Mouse (Mus musculus): ENCODE data around the gene Tmem59l. TPM values are rescaled to one million over a fixed set of nuclear protein-coding genes. Genes with fewer than 3 reads are reported as not detected.

Tmem59l gene
- total and polyA plus RNA-seq, 2 experiments from 2014 or later: not detected

DNA sequence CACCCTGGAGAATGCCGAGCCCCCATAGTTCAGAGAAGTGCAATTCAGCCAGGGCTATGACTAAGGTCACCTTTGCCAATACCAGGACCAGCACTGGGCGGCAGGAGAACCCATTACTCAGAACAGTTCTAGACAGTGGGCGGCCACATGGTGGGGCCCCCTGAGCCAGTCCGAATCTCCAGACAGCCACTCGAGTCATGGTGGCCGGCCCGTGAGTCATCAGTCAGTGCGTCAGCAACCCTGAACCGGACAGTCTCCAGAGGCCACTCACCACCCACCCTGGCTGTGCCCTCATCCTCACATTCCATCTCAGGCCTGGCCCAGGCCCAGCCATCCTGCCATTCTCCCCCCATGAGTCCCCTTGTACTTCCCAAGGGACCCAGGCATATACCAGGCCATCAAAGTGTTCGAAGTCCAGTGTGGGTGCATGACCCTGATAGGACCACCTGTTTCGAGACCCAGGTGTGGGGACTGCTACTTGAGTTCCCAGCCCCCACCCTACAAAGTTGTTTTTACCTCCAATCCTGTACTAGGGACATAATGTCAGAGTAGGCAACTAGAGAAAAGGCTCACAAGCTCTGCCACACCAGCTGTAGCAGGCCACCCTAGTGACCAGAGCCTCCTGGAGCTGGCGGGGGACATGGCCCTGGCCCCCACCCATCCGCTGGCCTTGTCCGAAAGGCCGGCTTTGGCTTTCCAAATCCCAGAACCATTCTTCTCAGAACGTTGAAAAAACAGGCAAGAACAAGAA is 25.2 kb downstream of the Tmem59l start:
- WGBS: 82% methylated on average over 16 of the region's 16 CpGs
- Histone ChIP-seq H3K9me3 (replicated peaks; ENCODE audit: control insufficient read depth, low read length) (no peaks in the 10 kb centered on the region), H3K4me1 (ENCODE audit: control insufficient read depth, insufficient read depth) (peaks cover 12% of the 10 kb centered on the region; the same call in 1 of the 2 replicates), H3K4me2 (ENCODE audit: low read depth, low read length) (no peak overlapping the region), H3K27ac (ENCODE audit: low read depth) (no peak overlapping the region), H3K27me3 (ENCODE audit: control insufficient read depth, insufficient read depth, low read length) (no peaks in the 10 kb centered on the region), H3K4me3 (ENCODE audit: low read depth, low read length) (no peak overlapping the region), H3K36me3 (replicated peaks; ENCODE audit: control insufficient read depth, insufficient read depth, low read length) (no peaks in the 10 kb centered on the region), H3K9ac (replicated peaks; ENCODE audit: low read depth, low read length) (no peak overlapping the region)
- DNase-seq (ENCODE audit: low spot score) (no peak), ATAC-seq (ENCODE audit: insufficient read depth, low read depth) (0 out of 2 replicates have a peak, but pooled peaks have one; percentile 12)
- TF ChIP-seq CTCF (IDR thresholded peaks at IDR 0.05; ENCODE audit: low read depth) (no peak), EP300 (IDR thresholded peaks at IDR 0.05; ENCODE audit: low read depth) (no peak)

DNA sequence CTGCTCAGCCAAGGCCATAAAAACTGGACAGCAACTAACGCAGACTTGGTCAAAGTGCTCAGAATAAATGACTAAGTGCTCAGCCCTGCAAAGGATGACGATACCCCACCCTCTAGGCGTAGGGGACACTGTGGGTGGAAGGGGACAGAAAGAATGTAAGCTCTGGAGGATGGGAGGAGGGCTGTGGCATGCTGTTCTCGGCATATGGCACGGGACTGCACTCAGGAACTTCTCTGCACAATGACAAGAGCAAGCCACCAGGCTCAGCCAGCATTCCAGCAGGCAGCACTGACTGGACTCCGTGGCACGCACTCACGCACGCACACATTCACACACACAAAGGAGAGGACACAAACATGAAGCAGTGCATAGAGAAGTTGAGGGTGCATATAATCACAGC is 26.6 kb downstream of the Tmem59l start:
- TF ChIP-seq CTCF (IDR thresholded peaks at IDR 0.05; ENCODE audit: low read depth): no peak
- TF ChIP-seq EP300 (IDR thresholded peaks at IDR 0.05; ENCODE audit: low read depth): no peak
- no peak overlapping the region for H3K27ac ChIP-seq (ENCODE audit: low read depth)
- H3K4me1 ChIP-seq (ENCODE audit: control insufficient read depth, insufficient read depth): peaks cover 5% of the 10 kb centered on the region; the same call in 1 of the 2 replicates
- no peak overlapping the region for H3K4me3 ChIP-seq (ENCODE audit: low read depth, low read length)
- no peaks in the 10 kb centered on the region for H3K9me3 ChIP-seq (replicated peaks; ENCODE audit: control insufficient read depth, low read length)
- H3K4me2 ChIP-seq (ENCODE audit: low read depth, low read length): no peak overlapping the region
- ATAC-seq (ENCODE audit: insufficient read depth, low read depth) (peak; percentile 50), DNase-seq (ENCODE audit: low spot score) (peak; percentile 24)
- H3K27me3 ChIP-seq (ENCODE audit: control insufficient read depth, insufficient read depth, low read length): no peaks in the 10 kb centered on the region
- H3K36me3 ChIP-seq (replicated peaks; ENCODE audit: control insufficient read depth, insufficient read depth, low read length): no peaks in the 10 kb centered on the region
- H3K9ac ChIP-seq (replicated peaks; ENCODE audit: low read depth, low read length): no peak overlapping the region
- WGBS: 40% methylated on average over 9 of the region's 9 CpGs

DNA sequence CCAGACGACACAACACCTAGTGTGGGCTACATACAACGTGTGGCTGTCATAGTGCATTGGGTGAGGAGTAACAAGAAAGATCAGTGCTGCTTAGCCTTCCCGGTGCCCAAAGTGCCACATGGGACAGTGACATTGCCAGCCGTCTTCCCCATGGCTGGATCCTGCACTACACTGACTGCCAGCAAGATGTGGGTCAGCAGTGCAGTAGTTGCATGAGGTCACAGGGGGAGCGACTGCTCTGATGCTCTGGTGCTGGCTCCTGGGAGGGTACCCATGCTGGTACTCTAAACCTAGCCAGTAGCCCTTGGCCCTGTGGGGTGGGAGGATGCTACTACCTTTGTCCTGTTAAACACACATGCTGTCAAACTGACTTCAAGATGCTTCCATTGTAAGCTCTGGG is 27.0 kb downstream of the Tmem59l start:
- H3K27ac ChIP-seq (ENCODE audit: low read depth): no peak overlapping the region
- no peak for TF ChIP-seq CTCF (IDR thresholded peaks at IDR 0.05; ENCODE audit: low read depth)
- TF ChIP-seq EP300 (IDR thresholded peaks at IDR 0.05; ENCODE audit: low read depth): no peak
- H3K9ac ChIP-seq (replicated peaks; ENCODE audit: low read depth, low read length): no peak overlapping the region
- peaks cover 5% of the 10 kb centered on the region; the same call in 1 of the 2 replicates for H3K4me1 ChIP-seq (ENCODE audit: control insufficient read depth, insufficient read depth)
- H3K4me2 ChIP-seq (ENCODE audit: low read depth, low read length): no peak overlapping the region
- no peaks in the 10 kb centered on the region for H3K27me3 ChIP-seq (ENCODE audit: control insufficient read depth, insufficient read depth, low read length)
- no peaks in the 10 kb centered on the region for H3K9me3 ChIP-seq (replicated peaks; ENCODE audit: control insufficient read depth, low read length)
- no peak overlapping the region for H3K4me3 ChIP-seq (ENCODE audit: low read depth, low read length)
- ATAC-seq (ENCODE audit: insufficient read depth, low read depth): no peak
- 76% methylated on average over 5 of the region's 5 CpGs for WGBS
- no peaks in the 10 kb centered on the region for H3K36me3 ChIP-seq (replicated peaks; ENCODE audit: control insufficient read depth, insufficient read depth, low read length)
- DNase-seq (ENCODE audit: low spot score): no peak

DNA sequence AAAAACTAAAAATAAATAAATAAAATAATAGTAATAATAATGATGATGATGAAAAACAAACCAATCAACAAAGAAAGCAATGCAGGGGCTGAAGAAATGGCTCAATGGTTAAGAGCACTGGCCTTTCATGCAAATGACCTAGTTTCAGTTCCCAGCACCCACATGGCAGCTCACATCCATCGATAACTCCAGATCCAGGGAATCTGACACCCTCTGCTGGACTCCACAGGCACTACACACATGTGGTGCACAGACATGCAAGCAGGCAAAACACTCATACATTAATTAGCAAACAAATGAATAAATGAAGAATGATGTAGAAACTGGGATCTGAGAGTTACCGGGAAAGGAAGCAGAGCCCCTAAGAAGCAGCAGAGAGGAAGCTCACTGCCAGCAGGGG is 27.5 kb downstream of the Tmem59l start:
- TF ChIP-seq EP300 (IDR thresholded peaks at IDR 0.05; ENCODE audit: low read depth) (no peak), CTCF (IDR thresholded peaks at IDR 0.05; ENCODE audit: low read depth) (no peak)
- H3K9me3 ChIP-seq (replicated peaks; ENCODE audit: control insufficient read depth, low read length): no peaks in the 10 kb centered on the region
- no peak overlapping the region for H3K4me3 ChIP-seq (ENCODE audit: low read depth, low read length)
- 94% methylated on average over 2 of the region's 2 CpGs for WGBS
- no peaks in the 10 kb centered on the region for H3K36me3 ChIP-seq (replicated peaks; ENCODE audit: control insufficient read depth, insufficient read depth, low read length)
- no peak overlapping the region for H3K9ac ChIP-seq (replicated peaks; ENCODE audit: low read depth, low read length)
- no peak for ATAC-seq (ENCODE audit: insufficient read depth, low read depth)
- H3K4me1 ChIP-seq (ENCODE audit: control insufficient read depth, insufficient read depth): peaks cover 5% of the 10 kb centered on the region; the same call in 1 of the 2 replicates
- no peak for DNase-seq (ENCODE audit: low spot score)
- H3K27me3 ChIP-seq (ENCODE audit: control insufficient read depth, insufficient read depth, low read length): no peaks in the 10 kb centered on the region
- H3K4me2 ChIP-seq (ENCODE audit: low read depth, low read length): no peak overlapping the region
- H3K27ac ChIP-seq (ENCODE audit: low read depth): no peak overlapping the region

DNA sequence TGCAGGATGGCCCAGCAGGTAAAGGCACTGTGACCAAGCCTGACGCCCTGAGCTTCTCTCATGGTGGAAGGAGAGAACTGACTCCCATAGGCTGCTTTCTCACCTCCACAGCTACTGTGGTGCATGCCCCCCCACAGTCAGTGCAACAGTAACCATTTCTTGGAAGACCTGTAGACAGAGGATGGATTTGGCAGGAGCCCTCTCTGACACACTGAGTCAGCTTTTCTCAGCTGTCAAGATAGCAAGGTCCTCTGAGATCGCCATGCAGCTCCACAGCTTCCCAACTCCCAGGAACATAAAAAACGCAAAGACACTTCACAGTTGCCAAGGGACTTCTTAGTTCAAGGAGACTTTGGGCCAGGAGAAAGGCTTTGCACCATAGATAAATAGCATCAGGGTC is 28.7 kb downstream of the Tmem59l start:
- Histone ChIP-seq H3K27me3 (ENCODE audit: control insufficient read depth, insufficient read depth, low read length) (no peaks in the 10 kb centered on the region), H3K4me2 (ENCODE audit: low read depth, low read length) (no peak overlapping the region), H3K9ac (replicated peaks; ENCODE audit: low read depth, low read length) (no peak overlapping the region), H3K4me1 (ENCODE audit: control insufficient read depth, insufficient read depth) (peaks cover 12% of the 10 kb centered on the region), H3K27ac (ENCODE audit: low read depth) (no peak overlapping the region), H3K36me3 (replicated peaks; ENCODE audit: control insufficient read depth, insufficient read depth, low read length) (no peaks in the 10 kb centered on the region), H3K9me3 (replicated peaks; ENCODE audit: control insufficient read depth, low read length) (no peaks in the 10 kb centered on the region), H3K4me3 (ENCODE audit: low read depth, low read length) (no peak overlapping the region)
- WGBS: 60% methylated on average over 3 of the region's 3 CpGs
- no peak for ATAC-seq (ENCODE audit: insufficient read depth, low read depth)
- TF ChIP-seq CTCF (IDR thresholded peaks at IDR 0.05; ENCODE audit: low read depth): no peak
- TF ChIP-seq EP300 (IDR thresholded peaks at IDR 0.05; ENCODE audit: low read depth): no peak
- no peak for DNase-seq (ENCODE audit: low spot score)

DNA sequence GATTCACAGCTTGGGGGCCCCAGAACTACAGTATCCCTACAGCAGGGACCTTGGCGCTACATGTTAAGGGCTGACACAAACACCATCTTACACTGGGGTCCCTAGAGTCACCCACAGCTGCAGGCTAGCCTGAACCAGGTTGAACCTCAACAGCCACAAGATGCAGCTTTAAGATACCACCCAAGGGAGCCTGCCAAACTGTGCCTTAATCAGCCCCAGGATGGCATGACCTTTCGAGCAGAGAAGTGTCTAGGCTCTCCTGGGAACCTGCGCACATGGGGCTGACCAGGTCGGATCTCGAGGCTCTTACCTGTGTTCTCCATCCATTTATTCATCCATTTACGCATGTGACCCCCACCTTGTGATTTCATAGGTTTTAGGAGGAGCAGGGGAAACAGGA is 29.3 kb downstream of the Tmem59l start:
- ATAC-seq (ENCODE audit: insufficient read depth, low read depth): no peak
- Histone ChIP-seq H3K9ac (replicated peaks; ENCODE audit: low read depth, low read length) (no peak overlapping the region), H3K27me3 (ENCODE audit: control insufficient read depth, insufficient read depth, low read length) (no peaks in the 10 kb centered on the region), H3K4me2 (ENCODE audit: low read depth, low read length) (no peak overlapping the region), H3K4me1 (ENCODE audit: control insufficient read depth, insufficient read depth) (peaks cover 12% of the 10 kb centered on the region), H3K9me3 (replicated peaks; ENCODE audit: control insufficient read depth, low read length) (no peaks in the 10 kb centered on the region), H3K4me3 (ENCODE audit: low read depth, low read length) (no peak overlapping the region), H3K27ac (ENCODE audit: low read depth) (no peak overlapping the region), H3K36me3 (replicated peaks; ENCODE audit: control insufficient read depth, insufficient read depth, low read length) (no peaks in the 10 kb centered on the region)
- TF ChIP-seq EP300 (IDR thresholded peaks at IDR 0.05; ENCODE audit: low read depth) (no peak), CTCF (IDR thresholded peaks at IDR 0.05; ENCODE audit: low read depth) (no peak)
- 89% methylated on average over 6 of the region's 6 CpGs for WGBS
- DNase-seq (ENCODE audit: low spot score): no peak
